In the genomic region with DNA sequence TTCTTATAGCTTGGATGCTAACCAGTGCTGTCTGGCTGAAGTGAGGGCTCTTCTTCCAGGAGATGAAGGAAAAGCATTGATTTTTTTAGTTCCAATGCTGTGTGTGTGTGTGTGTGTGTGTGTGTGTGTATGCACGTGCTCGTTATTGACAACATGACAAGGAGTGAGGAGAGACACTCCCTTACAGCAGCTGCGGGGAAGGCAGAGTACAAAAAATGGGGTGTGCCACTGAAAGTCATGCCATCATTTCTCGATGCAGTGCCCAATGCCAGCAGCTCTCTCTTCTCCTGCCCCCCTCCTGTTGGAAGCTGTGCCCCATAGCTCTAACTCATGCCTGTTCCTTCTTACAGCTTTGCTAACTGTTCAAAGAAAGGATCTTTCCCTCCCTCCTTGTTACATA, we compare ENCODE assay signal across 23 mouse cellular contexts. TPM values are rescaled to one million over a fixed set of nuclear protein-coding genes. Genes with fewer than 3 reads are reported as not detected.
DNase-seq lines count a peak whose midpoint lies in the region; ATAC-seq and TF ChIP-seq lines count a peak whose summit lies in the region.
"Had no signal": no experiment of that assay in that cellular context is flagged by ENCODE, and none has a peak within 500 bp of the region (broad histone marks: within the 10 kb centered on the region; RNA-seq: fewer than 3 reads in every experiment).

No protein-coding gene starts in this region.

- WGBS in forebrain, embryonic 14.5 days, result 42% methylated on average over 4 of the region's 4 CpGs
- WGBS in forebrain, embryonic 12.5 days, result 69% methylated on average over 4 of the region's 4 CpGs
- WGBS in midbrain, embryonic 16.5 days, result 67% methylated on average over 4 of the region's 4 CpGs
- 86% methylated on average over 4 of the region's 4 CpGs for WGBS in midbrain, embryonic 10.5 days
- 69% methylated on average over 4 of the region's 4 CpGs for WGBS in neural tube, embryonic 15.5 days

- no peaks in the 10 kb centered on the region for H3K27me3 ChIP-seq in forebrain, embryonic 14.5 days (replicated peaks; ENCODE audit: control insufficient read depth, insufficient read depth, low read length)
- H3K27me3 ChIP-seq in forebrain, embryonic 12.5 days, result no peaks in the 10 kb centered on the region
- H3K27me3 ChIP-seq in midbrain, embryonic 16.5 days (ENCODE audit: control insufficient read depth, insufficient read depth, low read depth, low read length), result no peaks in the 10 kb centered on the region
- H3K27me3 ChIP-seq in midbrain, embryonic 10.5 days (ENCODE audit: low read depth, poor library complexity, severe bottlenecking), result no peaks in the 10 kb centered on the region
- H3K27me3 ChIP-seq in neural tube, embryonic 15.5 days (replicated peaks), result no peaks in the 10 kb centered on the region
- H3K27me3 ChIP-seq: embryonic facial prominence, embryonic 15.5 days; heart, embryonic 12.5 days; midbrain, embryonic 12.5 days had no signal

- TF ChIP-seq CTCF in layer of hippocampus, adult 2 months (conservative IDR thresholded peaks at IDR 0.05), result no peak

- H3K9ac ChIP-seq in forebrain, embryonic 14.5 days (ENCODE audit: low read length), result no peak overlapping the region
- no peak overlapping the region for H3K9ac ChIP-seq in forebrain, embryonic 12.5 days
- H3K9ac ChIP-seq in midbrain, embryonic 16.5 days (ENCODE audit: low read depth, low read length), result no peak overlapping the region
- H3K9ac ChIP-seq in neural tube, embryonic 15.5 days (replicated peaks), result no peak overlapping the region
- H3K9ac ChIP-seq: embryonic facial prominence, embryonic 15.5 days; heart, embryonic 12.5 days; midbrain, embryonic 12.5 days had no signal

- peaks cover 46% of the 10 kb centered on the region for H3K4me1 ChIP-seq in forebrain, embryonic 14.5 days (ENCODE audit: control insufficient read depth, insufficient read depth, low read length)
- peaks cover 71% of the 10 kb centered on the region for H3K4me1 ChIP-seq in forebrain, embryonic 12.5 days
- peaks cover 18% of the 10 kb centered on the region for H3K4me1 ChIP-seq in midbrain, embryonic 16.5 days (ENCODE audit: control insufficient read depth, insufficient read depth, low read length)
- H3K4me1 ChIP-seq in midbrain, embryonic 10.5 days, result peaks cover 85% of the 10 kb centered on the region
- peaks cover 48% of the 10 kb centered on the region for H3K4me1 ChIP-seq in neural tube, embryonic 15.5 days

- no peak for DNase-seq in forebrain, embryonic 14.5 days (ENCODE audit: low spot score)
- DNase-seq in layer of hippocampus, adult 2 months (ENCODE audit: low spot score in 2 of 2), result no peak
- DNase-seq in layer of hippocampus, adult 8-10 months (ENCODE audit: low spot score in 2 of 2), result no peak
- no peak for DNase-seq in midbrain, embryonic 10.5 days (ENCODE audit: low spot score)
- DNase-seq: adrenal gland, adult 2 months; cerebellum, postnatal 10 days; embryo, embryonic 11 days; gastrocnemius, postnatal 25 days; heart, postnatal 36 days; kidney, adult 8-10 months; kidney, postnatal 36 days; layer of hippocampus, postnatal 36 days; lung, adult 18-20 months; lung, postnatal 36 days; right cerebral cortex, postnatal 4 days; thymus, postnatal 36 days had no signal

- no peaks in the 10 kb centered on the region for H3K36me3 ChIP-seq in forebrain, embryonic 14.5 days (ENCODE audit: control insufficient read depth, insufficient read depth, low read length)
- no peaks in the 10 kb centered on the region for H3K36me3 ChIP-seq in forebrain, embryonic 12.5 days (replicated peaks)
- no peaks in the 10 kb centered on the region for H3K36me3 ChIP-seq in midbrain, embryonic 16.5 days (ENCODE audit: control insufficient read depth, insufficient read depth, low read length)
- H3K36me3 ChIP-seq in midbrain, embryonic 10.5 days, result peaks cover 17% of the 10 kb centered on the region
- H3K36me3 ChIP-seq in neural tube, embryonic 15.5 days, result no peaks in the 10 kb centered on the region
- H3K36me3 ChIP-seq: embryonic facial prominence, embryonic 15.5 days had no signal

- H3K27ac ChIP-seq in forebrain, embryonic 14.5 days (ENCODE audit: low read depth, low read length), result no peak overlapping the region
- H3K27ac ChIP-seq in forebrain, embryonic 12.5 days, result no peak overlapping the region
- H3K27ac ChIP-seq in layer of hippocampus, adult 2 months, result peak overlapping the region; percentile 86
- H3K27ac ChIP-seq in midbrain, embryonic 16.5 days (ENCODE audit: low read length), result no peak overlapping the region
- H3K27ac ChIP-seq in midbrain, embryonic 10.5 days (replicated peaks), result no peak overlapping the region; the same call in 1 of the 2 replicates
- no peak overlapping the region for H3K27ac ChIP-seq in neural tube, embryonic 15.5 days (replicated peaks)
- H3K27ac ChIP-seq: embryonic facial prominence, embryonic 15.5 days; midbrain, embryonic 12.5 days had no signal

- ATAC-seq in forebrain, embryonic 14.5 days, result peak; percentile 22; the same call in 1 of the 2 replicates
- no peak for ATAC-seq in forebrain, embryonic 12.5 days (ENCODE audit: low FRiP score)
- peak; percentile 15; the same call in 1 of the 2 replicates for ATAC-seq in midbrain, embryonic 16.5 days
- ATAC-seq in neural tube, embryonic 15.5 days (ENCODE audit: low FRiP score), result 0 out of 2 replicates have a peak, but pooled peaks have one; percentile 12
- ATAC-seq in monocyte, adult 5-6 weeks (replicated peaks; ENCODE audit: insufficient number of reproducible peaks, low FRiP score, low TSS enrichment, poor library complexity, severe bottlenecking), result no peak

- H3K4me2 ChIP-seq in forebrain, embryonic 14.5 days (ENCODE audit: low read length), result no peak overlapping the region
- no peak overlapping the region for H3K4me2 ChIP-seq in forebrain, embryonic 12.5 days
- no peak overlapping the region for H3K4me2 ChIP-seq in midbrain, embryonic 16.5 days (ENCODE audit: low read length)
- H3K4me2 ChIP-seq in neural tube, embryonic 15.5 days, result no peak overlapping the region
- H3K4me2 ChIP-seq: embryonic facial prominence, embryonic 15.5 days; heart, embryonic 12.5 days; midbrain, embryonic 12.5 days had no signal

- no peak overlapping the region for H3K4me3 ChIP-seq in forebrain, embryonic 14.5 days (ENCODE audit: low read depth, low read length)
- H3K4me3 ChIP-seq in forebrain, embryonic 12.5 days (replicated peaks), result no peak overlapping the region
- H3K4me3 ChIP-seq in layer of hippocampus, adult 2 months, result no peak overlapping the region
- H3K4me3 ChIP-seq in midbrain, embryonic 16.5 days (ENCODE audit: low read depth, low read length), result no peak overlapping the region
- H3K4me3 ChIP-seq in midbrain, embryonic 10.5 days, result no peak overlapping the region
- no peak overlapping the region for H3K4me3 ChIP-seq in neural tube, embryonic 15.5 days (replicated peaks)
- H3K4me3 ChIP-seq: embryonic facial prominence, embryonic 15.5 days; heart, embryonic 12.5 days; midbrain, embryonic 12.5 days had no signal

- H3K9me3 ChIP-seq in forebrain, embryonic 14.5 days (replicated peaks; ENCODE audit: control insufficient read depth, low read length), result no peaks in the 10 kb centered on the region
- no peaks in the 10 kb centered on the region for H3K9me3 ChIP-seq in forebrain, embryonic 12.5 days
- H3K9me3 ChIP-seq in midbrain, embryonic 16.5 days (replicated peaks; ENCODE audit: control insufficient read depth, low read length, poor library complexity, severe bottlenecking), result no peaks in the 10 kb centered on the region
- no peaks in the 10 kb centered on the region for H3K9me3 ChIP-seq in midbrain, embryonic 10.5 days (replicated peaks)
- no peaks in the 10 kb centered on the region for H3K9me3 ChIP-seq in neural tube, embryonic 15.5 days (replicated peaks)
- H3K9me3 ChIP-seq: embryonic facial prominence, embryonic 15.5 days; heart, embryonic 12.5 days; midbrain, embryonic 12.5 days had no signal

RNA-seq across cellular contexts. Expression of a gene that starts 56.4 kb away (rescaled TPM):
- 70.6 and 87.0 TPM in 2 replicates for polyA plus RNA-seq in forebrain, embryonic 14.5 days (2014; fragmentation: Nextera tagmentation; extraction: Ambion mirVana)
- 63.3 and 74.3 TPM in 2 replicates for polyA plus RNA-seq in forebrain, embryonic 12.5 days (2016; fragmentation: Nextera tagmentation; extraction: Ambion mirVana)
- total RNA-seq in layer of hippocampus, adult 2 months (2021), result 100 to 1,000 TPM; 430 to 443 TPM
- 100 to 1,000 TPM; 346 to 374 (median 360) TPM for total RNA-seq in layer of hippocampus, adult 8-10 months (2022)
- polyA plus RNA-seq in midbrain, embryonic 16.5 days (2015; fragmentation: Nextera tagmentation; extraction: Ambion mirVana), result 24.6 and 26.7 TPM in 2 replicates
- 48.7 and 60.6 TPM in 2 replicates for polyA plus RNA-seq in midbrain, embryonic 10.5 days (2016; fragmentation: Nextera tagmentation; extraction: Ambion mirVana)
- polyA plus RNA-seq in neural tube, embryonic 15.5 days (2015; fragmentation: Nextera tagmentation; extraction: Ambion mirVana), result 40.5 and 41.1 TPM in 2 replicates
- 284 to 428 TPM (median 338 TPM) in 3 replicates for total RNA-seq in monocyte, adult 5-6 weeks (2017)

Comparison
In these comparisons a context has a peak if more than half of its experiments do, and no peak if none do; other contexts are left out.
1. ATAC-seq: peak in forebrain, embryonic 14.5 days (single experiment), midbrain, embryonic 16.5 days (single experiment) and neural tube, embryonic 15.5 days (single experiment); none in forebrain, embryonic 12.5 days (single experiment) and monocyte, adult 5-6 weeks (single experiment).